Mouse (Mus musculus): ENCODE data around the gene Sbds. TPM values are rescaled to one million over a fixed set of nuclear protein-coding genes. Genes with fewer than 3 reads are reported as not detected.

Gene Sbds
- polyA plus RNA-seq, 1 experiment from 2014 or later, result 97.5 TPM

- Histone ChIP-seq H3K4me3 (ENCODE audit: low read depth, low read length) (no peak overlapping the region), H3K4me1 (ENCODE audit: insufficient read depth, low read depth, low read length) (peaks cover 4% of the 10 kb centered on the region; the same call in 1 of the 2 replicates), H3K9me3 (ENCODE audit: low read length) (no peaks in the 10 kb centered on the region), H3K36me3 (ENCODE audit: insufficient read depth, low read length) (no peaks in the 10 kb centered on the region), H3K4me2 (replicated peaks; ENCODE audit: low read depth, low read length) (no peak overlapping the region), H3K27me3 (replicated peaks; ENCODE audit: insufficient read depth, low read length) (no peaks in the 10 kb centered on the region), H3K9ac (replicated peaks; ENCODE audit: low read depth) (no peak overlapping the region), H3K27ac (ENCODE audit: low read length) (peak overlapping the region; percentile 21; the same call in 1 of the 2 replicates)
- ATAC-seq (no peak), DNase-seq (ENCODE audit: low spot score) (peak; percentile 61)
- WGBS, result 60% methylated on average over 4 of the region's 4 CpGs
- no peak for TF ChIP-seq CTCF (IDR thresholded peaks at IDR 0.05)
- no peak for TF ChIP-seq EP300 (IDR thresholded peaks at IDR 0.05)
Measured at GRCm38 (mm10) chr5:130217406-130217805, 37.9 kb downstream of the Sbds start.

- H3K27me3 ChIP-seq (replicated peaks; ENCODE audit: insufficient read depth, low read length), result no peaks in the 10 kb centered on the region
- 81% methylated on average over 7 of the region's 7 CpGs for WGBS
Measured at GRCm38 (mm10) chr5:130216781-130217180, 38.5 kb downstream of the Sbds start, which contains the start of gene Tmem248. Gene Tmem248 (plus strand): TSS chr5:130217081.

GRCm38 (mm10) chr5:130212956-130213355 lies 42.4 kb downstream of the Sbds start:
- peak; percentile 63 for DNase-seq (ENCODE audit: low spot score)
- Histone ChIP-seq H3K4me3 (ENCODE audit: low read depth, low read length) (no peak overlapping the region), H3K27ac (ENCODE audit: low read length) (0 out of 2 replicates have a peak overlapping the region, but pooled peaks have one; percentile 9), H3K4me1 (ENCODE audit: insufficient read depth, low read depth, low read length) (no peaks in the 10 kb centered on the region), H3K4me2 (replicated peaks; ENCODE audit: low read depth, low read length) (no peak overlapping the region), H3K9ac (replicated peaks; ENCODE audit: low read depth) (no peak overlapping the region), H3K36me3 (ENCODE audit: insufficient read depth, low read length) (peaks cover 32% of the 10 kb centered on the region), H3K9me3 (ENCODE audit: low read length) (no peaks in the 10 kb centered on the region), H3K27me3 (replicated peaks; ENCODE audit: insufficient read depth, low read length) (no peaks in the 10 kb centered on the region)
- WGBS, result 62% methylated on average over 11 of the region's 11 CpGs
- ATAC-seq, result peak; percentile 63
- TF ChIP-seq EP300 (IDR thresholded peaks at IDR 0.05) (no peak), CTCF (IDR thresholded peaks at IDR 0.05) (no peak)

More at GRCm38 (mm10) chr5:130216781-130217180, 38.5 kb downstream of the Sbds start, which contains the start of gene Tmem248:
- TF ChIP-seq CTCF (IDR thresholded peaks at IDR 0.05) (peak; percentile 23; the same call in 1 of the 2 replicates), EP300 (IDR thresholded peaks at IDR 0.05) (no peak)
- peak within 1 kb of the TSS; percentile 21 for H3K27ac ChIP-seq (ENCODE audit: low read length)
- no peak within 1 kb of the TSS for H3K4me2 ChIP-seq (replicated peaks; ENCODE audit: low read depth, low read length)
- H3K4me1 ChIP-seq (ENCODE audit: insufficient read depth, low read depth, low read length), result peaks cover 4% of the 10 kb centered on the region; the same call in 1 of the 2 replicates
- H3K9me3 ChIP-seq (ENCODE audit: low read length), result no peaks in the 10 kb centered on the region
- no peak within 1 kb of the TSS for H3K4me3 ChIP-seq (ENCODE audit: low read depth, low read length)
- no peak within 1 kb of the TSS for H3K9ac ChIP-seq (replicated peaks; ENCODE audit: low read depth)
- ATAC-seq, result no peak
- peaks cover 4% of the 10 kb centered on the region; the same call in 1 of the 2 replicates for H3K36me3 ChIP-seq (ENCODE audit: insufficient read depth, low read length)
- no peak for DNase-seq (ENCODE audit: low spot score)

- no peak overlapping the region for H3K9ac ChIP-seq (replicated peaks; ENCODE audit: low read depth)
- H3K27ac ChIP-seq (ENCODE audit: low read length), result peak overlapping the region; percentile 81
- H3K4me2 ChIP-seq (replicated peaks; ENCODE audit: low read depth, low read length), result no peak overlapping the region
- H3K9me3 ChIP-seq (ENCODE audit: low read length), result no peaks in the 10 kb centered on the region
- no peaks in the 10 kb centered on the region for H3K4me1 ChIP-seq (ENCODE audit: insufficient read depth, low read depth, low read length)
- 54% methylated on average over 4 of the region's 4 CpGs for WGBS
- DNase-seq (ENCODE audit: low spot score) (peak; percentile 94), ATAC-seq (peak; percentile 94)
- no peaks in the 10 kb centered on the region for H3K27me3 ChIP-seq (replicated peaks; ENCODE audit: insufficient read depth, low read length)
- H3K36me3 ChIP-seq (ENCODE audit: insufficient read depth, low read length), result peaks cover 32% of the 10 kb centered on the region
- no peak overlapping the region for H3K4me3 ChIP-seq (ENCODE audit: low read depth, low read length)
- TF ChIP-seq EP300 (IDR thresholded peaks at IDR 0.05) (peak; percentile 96), CTCF (IDR thresholded peaks at IDR 0.05) (peak; percentile 33)
Measured at GRCm38 (mm10) chr5:130207299-130207698, 48.0 kb downstream of the Sbds start.

- Histone ChIP-seq H3K4me2 (replicated peaks; ENCODE audit: low read depth, low read length) (no peak overlapping the region), H3K36me3 (ENCODE audit: insufficient read depth, low read length) (peaks cover 25% of the 10 kb centered on the region), H3K4me1 (ENCODE audit: insufficient read depth, low read depth, low read length) (no peaks in the 10 kb centered on the region), H3K27ac (ENCODE audit: low read length) (peak overlapping the region; percentile 57), H3K27me3 (replicated peaks; ENCODE audit: insufficient read depth, low read length) (no peaks in the 10 kb centered on the region), H3K9ac (replicated peaks; ENCODE audit: low read depth) (no peak overlapping the region), H3K9me3 (ENCODE audit: low read length) (no peaks in the 10 kb centered on the region), H3K4me3 (ENCODE audit: low read depth, low read length) (no peak overlapping the region)
- 69% methylated on average over 3 of the region's 3 CpGs for WGBS
- ATAC-seq (peak; percentile 41), DNase-seq (ENCODE audit: low spot score) (peak; percentile 80)
- TF ChIP-seq EP300 (IDR thresholded peaks at IDR 0.05) (peak; percentile 64), CTCF (IDR thresholded peaks at IDR 0.05) (no peak; the same call in 1 of the 2 replicates)
Measured at GRCm38 (mm10) chr5:130205441-130206023, 49.8 kb downstream of the Sbds start.

GRCm38 (mm10) chr5:130204560-130204959 lies 50.8 kb downstream of the Sbds start:
- Histone ChIP-seq H3K9me3 (ENCODE audit: low read length) (no peaks in the 10 kb centered on the region), H3K36me3 (ENCODE audit: insufficient read depth, low read length) (peaks cover 16% of the 10 kb centered on the region; the same call in 1 of the 2 replicates), H3K4me2 (replicated peaks; ENCODE audit: low read depth, low read length) (no peak overlapping the region), H3K27me3 (replicated peaks; ENCODE audit: insufficient read depth, low read length) (no peaks in the 10 kb centered on the region), H3K27ac (ENCODE audit: low read length) (peak overlapping the region; percentile 20; the same call in 1 of the 2 replicates), H3K4me1 (ENCODE audit: insufficient read depth, low read depth, low read length) (no peaks in the 10 kb centered on the region), H3K9ac (replicated peaks; ENCODE audit: low read depth) (no peak overlapping the region), H3K4me3 (ENCODE audit: low read depth, low read length) (no peak overlapping the region)
- TF ChIP-seq CTCF (IDR thresholded peaks at IDR 0.05) (no peak), EP300 (IDR thresholded peaks at IDR 0.05) (no peak)
- 86% methylated on average over 6 of the region's 6 CpGs for WGBS
- ATAC-seq, result no peak
- DNase-seq (ENCODE audit: low spot score), result no peak
